Comparison of ENCODE assay signal across 24 mouse cellular contexts in genomic region chr12:107104570-107104969, GRCm38 (mm10).
DNase-seq lines count a peak whose midpoint lies in the region; ATAC-seq lines count a peak whose summit lies in the region.
"Had no signal": no experiment of that assay in that cellular context is flagged by ENCODE, and none has a peak within 500 bp of the region (broad histone marks: within the 10 kb centered on the region; RNA-seq: fewer than 3 reads in every experiment).

No protein-coding gene starts in this region.

- H3K4me3 ChIP-seq in forebrain, embryonic 13.5 days: no peak overlapping the region
- H3K4me3 ChIP-seq in forebrain, embryonic 11.5 days (ENCODE audit: low read depth, low read length): no peak overlapping the region
- no peak overlapping the region for H3K4me3 ChIP-seq in midbrain, embryonic 11.5 days (ENCODE audit: low read depth, low read length)
- H3K4me3 ChIP-seq in midbrain, embryonic 15.5 days: no peak overlapping the region
- H3K4me3 ChIP-seq in forebrain, embryonic 16.5 days (replicated peaks; ENCODE audit: low read length): no peak overlapping the region
- H3K4me3 ChIP-seq in neural tube, embryonic 14.5 days (ENCODE audit: low read depth, low read length): no peak overlapping the region
- H3K4me3 ChIP-seq: heart, embryonic 13.5 days; liver, embryonic 12.5 days; megakaryocyte, embryonic 14.5 days had no signal

- 44% methylated on average over 8 of the region's 8 CpGs for WGBS in forebrain, embryonic 13.5 days
- WGBS in forebrain, embryonic 11.5 days: 57% methylated on average over 8 of the region's 8 CpGs
- WGBS in midbrain, embryonic 11.5 days: 69% methylated on average over 8 of the region's 8 CpGs
- 48% methylated on average over 8 of the region's 8 CpGs for WGBS in midbrain, embryonic 15.5 days
- WGBS in forebrain, embryonic 16.5 days: 31% methylated on average over 8 of the region's 8 CpGs
- WGBS in neural tube, embryonic 14.5 days: 30% methylated on average over 8 of the region's 8 CpGs

- ATAC-seq in forebrain, embryonic 13.5 days: peak; percentile 58; the same call in 1 of the 2 replicates
- no peak for ATAC-seq in forebrain, embryonic 11.5 days (replicated peaks; ENCODE audit: low FRiP score)
- no peak for ATAC-seq in midbrain, embryonic 11.5 days (ENCODE audit: low FRiP score)
- ATAC-seq in midbrain, embryonic 15.5 days (replicated peaks): no peak
- peak; percentile 43; the same call in 1 of the 2 replicates for ATAC-seq in forebrain, embryonic 16.5 days
- peak; percentile 21; the same call in 1 of the 2 replicates for ATAC-seq in neural tube, embryonic 14.5 days (ENCODE audit: low read depth)
- ATAC-seq: intestine, embryonic 16.5 days; liver, embryonic 12.5 days; liver, postnatal 0 days; lung, postnatal 0 days had no signal

- H3K27me3 ChIP-seq in forebrain, embryonic 13.5 days: no peaks in the 10 kb centered on the region
- no peaks in the 10 kb centered on the region for H3K27me3 ChIP-seq in forebrain, embryonic 11.5 days (ENCODE audit: control insufficient read depth, insufficient read depth, low read length)
- no peaks in the 10 kb centered on the region for H3K27me3 ChIP-seq in midbrain, embryonic 11.5 days (ENCODE audit: control insufficient read depth, insufficient read depth, low read length)
- no peaks in the 10 kb centered on the region for H3K27me3 ChIP-seq in midbrain, embryonic 15.5 days (replicated peaks)
- no peaks in the 10 kb centered on the region for H3K27me3 ChIP-seq in forebrain, embryonic 16.5 days (replicated peaks; ENCODE audit: control insufficient read depth, insufficient read depth, low read length)
- H3K27me3 ChIP-seq in neural tube, embryonic 14.5 days (ENCODE audit: control insufficient read depth, insufficient read depth, low read length): no peaks in the 10 kb centered on the region
- H3K27me3 ChIP-seq: liver, embryonic 12.5 days; megakaryocyte, embryonic 14.5 days had no signal

- peaks cover 11% of the 10 kb centered on the region; the same call in 1 of the 2 replicates for H3K4me1 ChIP-seq in forebrain, embryonic 13.5 days
- no peaks in the 10 kb centered on the region for H3K4me1 ChIP-seq in forebrain, embryonic 11.5 days (replicated peaks; ENCODE audit: control insufficient read depth, insufficient read depth, low read length)
- no peaks in the 10 kb centered on the region for H3K4me1 ChIP-seq in midbrain, embryonic 11.5 days (ENCODE audit: control insufficient read depth, insufficient read depth, low read length)
- H3K4me1 ChIP-seq in midbrain, embryonic 15.5 days: peaks cover 12% of the 10 kb centered on the region; the same call in 1 of the 2 replicates
- peaks cover 11% of the 10 kb centered on the region for H3K4me1 ChIP-seq in forebrain, embryonic 16.5 days (replicated peaks; ENCODE audit: control insufficient read depth, insufficient read depth, low read length)
- H3K4me1 ChIP-seq in neural tube, embryonic 14.5 days (ENCODE audit: control insufficient read depth, insufficient read depth, low read length): peaks cover 8% of the 10 kb centered on the region
- H3K4me1 ChIP-seq: heart, embryonic 13.5 days; liver, embryonic 12.5 days; megakaryocyte, embryonic 14.5 days had no signal

- H3K4me2 ChIP-seq in forebrain, embryonic 13.5 days: no peak overlapping the region
- no peak overlapping the region for H3K4me2 ChIP-seq in forebrain, embryonic 11.5 days (ENCODE audit: low read depth, low read length, severe bottlenecking)
- no peak overlapping the region for H3K4me2 ChIP-seq in midbrain, embryonic 11.5 days
- no peak overlapping the region for H3K4me2 ChIP-seq in midbrain, embryonic 15.5 days
- no peak overlapping the region for H3K4me2 ChIP-seq in forebrain, embryonic 16.5 days (ENCODE audit: low read length)
- H3K4me2 ChIP-seq in neural tube, embryonic 14.5 days (ENCODE audit: low read depth, low read length): no peak overlapping the region
- H3K4me2 ChIP-seq: heart, embryonic 13.5 days; liver, embryonic 12.5 days had no signal

- DNase-seq in forebrain, embryonic 11.5 days (ENCODE audit: low spot score): no peak
- DNase-seq in midbrain, embryonic 11.5 days (ENCODE audit: low spot score, missing footprints): peak; percentile 2
- no peak for DNase-seq in spleen, adult 12 weeks (ENCODE audit: low spot score)
- DNase-seq: adrenal gland, adult 8-10 months; cerebellum, adult 8-10 months; cerebellum, postnatal 25 days; heart, postnatal 10 days; kidney, adult 8-10 months; layer of hippocampus, postnatal 36 days; left cerebral cortex, postnatal 4 days; liver, postnatal 0 days; lung, postnatal 4 days; thymus, postnatal 4 days had no signal

- no peaks in the 10 kb centered on the region for H3K36me3 ChIP-seq in forebrain, embryonic 13.5 days (ENCODE audit: poor library complexity, severe bottlenecking)
- H3K36me3 ChIP-seq in forebrain, embryonic 11.5 days (ENCODE audit: control insufficient read depth, insufficient read depth, low read length): no peaks in the 10 kb centered on the region
- H3K36me3 ChIP-seq in midbrain, embryonic 11.5 days (ENCODE audit: control insufficient read depth, insufficient read depth, low read length): no peaks in the 10 kb centered on the region
- H3K36me3 ChIP-seq in midbrain, embryonic 15.5 days (replicated peaks): no peaks in the 10 kb centered on the region
- no peaks in the 10 kb centered on the region for H3K36me3 ChIP-seq in forebrain, embryonic 16.5 days (ENCODE audit: control insufficient read depth, insufficient read depth)
- H3K36me3 ChIP-seq in neural tube, embryonic 14.5 days (ENCODE audit: control insufficient read depth, insufficient read depth, low read length): no peaks in the 10 kb centered on the region
- H3K36me3 ChIP-seq: G1E; heart, embryonic 13.5 days; liver, embryonic 12.5 days had no signal

- peak overlapping the region; percentile 82 for H3K27ac ChIP-seq in forebrain, embryonic 13.5 days
- no peak overlapping the region for H3K27ac ChIP-seq in forebrain, embryonic 11.5 days (ENCODE audit: low read depth, low read length)
- no peak overlapping the region for H3K27ac ChIP-seq in midbrain, embryonic 11.5 days (ENCODE audit: low read depth, low read length)
- H3K27ac ChIP-seq in midbrain, embryonic 15.5 days: no peak overlapping the region
- no peak overlapping the region; the same call in 1 of the 2 replicates for H3K27ac ChIP-seq in forebrain, embryonic 16.5 days (ENCODE audit: low read length)
- 0 out of 2 replicates have a peak overlapping the region, but pooled peaks have one; percentile 25 for H3K27ac ChIP-seq in neural tube, embryonic 14.5 days (ENCODE audit: low read depth, low read length)
- H3K27ac ChIP-seq: heart, embryonic 13.5 days; kidney, postnatal 0 days; liver, embryonic 12.5 days had no signal

- H3K9ac ChIP-seq in forebrain, embryonic 13.5 days: no peak overlapping the region
- no peak overlapping the region for H3K9ac ChIP-seq in forebrain, embryonic 11.5 days (ENCODE audit: low read length)
- no peak overlapping the region for H3K9ac ChIP-seq in midbrain, embryonic 11.5 days (ENCODE audit: low read length)
- no peak overlapping the region for H3K9ac ChIP-seq in midbrain, embryonic 15.5 days
- H3K9ac ChIP-seq in forebrain, embryonic 16.5 days (replicated peaks; ENCODE audit: low read depth, low read length): no peak overlapping the region
- H3K9ac ChIP-seq in neural tube, embryonic 14.5 days (replicated peaks; ENCODE audit: low read depth, low read length): no peak overlapping the region
- H3K9ac ChIP-seq: heart, embryonic 13.5 days; liver, embryonic 12.5 days; liver, postnatal 0 days had no signal

- H3K9me3 ChIP-seq in forebrain, embryonic 13.5 days (replicated peaks): no peaks in the 10 kb centered on the region
- no peaks in the 10 kb centered on the region for H3K9me3 ChIP-seq in forebrain, embryonic 11.5 days (ENCODE audit: control insufficient read depth, low read length)
- no peaks in the 10 kb centered on the region for H3K9me3 ChIP-seq in midbrain, embryonic 11.5 days (ENCODE audit: control insufficient read depth, low read length)
- H3K9me3 ChIP-seq in midbrain, embryonic 15.5 days: no peaks in the 10 kb centered on the region
- H3K9me3 ChIP-seq in forebrain, embryonic 16.5 days (ENCODE audit: control insufficient read depth, low read length): no peaks in the 10 kb centered on the region
- H3K9me3 ChIP-seq in neural tube, embryonic 14.5 days (ENCODE audit: control insufficient read depth, low read length): no peaks in the 10 kb centered on the region
- H3K9me3 ChIP-seq: heart, embryonic 13.5 days; liver, embryonic 12.5 days had no signal

Comparison
In these comparisons a context has a peak if more than half of its experiments do, and no peak if none do; other contexts are left out.
1. ATAC-seq: peak in forebrain, embryonic 13.5 days (single experiment), forebrain, embryonic 16.5 days (single experiment) and neural tube, embryonic 14.5 days (single experiment); none in forebrain, embryonic 11.5 days (single experiment), midbrain, embryonic 11.5 days (single experiment) and midbrain, embryonic 15.5 days (single experiment).
2. H3K27ac ChIP-seq: peak in forebrain, embryonic 13.5 days (single experiment) and neural tube, embryonic 14.5 days (single experiment); none in forebrain, embryonic 11.5 days (single experiment), midbrain, embryonic 11.5 days (single experiment), midbrain, embryonic 15.5 days (single experiment) and forebrain, embryonic 16.5 days (single experiment).